Mouse (Mus musculus) CH12.LX (cell line): ENCODE results near the gene B3galnt2. TPM values are rescaled to one million over a fixed set of nuclear protein-coding genes. Genes with fewer than 3 reads are reported as not detected.
A peak's percentile ranks its signal among the peaks of the same experiment; 100 is the strongest.

ENCODE experiments used
- DNase-seq: peaks from one replicate; pipeline ENCODE4 v3.0.0-alpha.2; 2013; ENCODE audit errors: extremely low read depth
- H3K27ac ChIP-seq: 2 replicates; pipeline ENCODE4 v1.5.1; 2012; ENCODE audit warnings: low read depth, mild to moderate bottlenecking, control low read depth, moderate library complexity; ENCODE audit not compliant: insufficient read depth
- H3K27me3 ChIP-seq: replicated peaks from 2 replicates; pipeline ENCODE3; 2012; ENCODE audit warnings: inconsistent platforms
- H3K36me3 ChIP-seq, 2 experiments: replicated peaks in 1 of 2; 2 replicates each; pipeline versions ENCODE3 to v1.6.1; 2012; ENCODE audit warnings: inconsistent platforms in 1 of 2, low read length in 1 of 2, mild to moderate bottlenecking in 1 of 2, mixed read lengths in 1 of 2, moderate library complexity in 1 of 2; ENCODE audit not compliant: control insufficient read depth in 1 of 2, insufficient read depth in 1 of 2
- H3K4me1 ChIP-seq, 2 experiments: 2 replicates each; pipeline ENCODE4 v1.6.1; 2012; ENCODE audit warnings: inconsistent platforms in 1 of 2, moderate library complexity in 1 of 2; ENCODE audit not compliant: insufficient read depth in 2 of 2, control insufficient read depth in 1 of 2
- H3K4me2 ChIP-seq: 2 replicates; pipeline ENCODE4 v1.6.1; 2012; ENCODE audit warnings: low read depth, mild to moderate bottlenecking, control low read depth; ENCODE audit not compliant: poor library complexity, insufficient read depth, severe bottlenecking
- H3K4me3 ChIP-seq, 3 experiments: fragments of 150-350 bp in 1 of 3; sonication (generic) in 1 of 3; replicated peaks in 1 of 3; 2 replicates each; pipeline versions ENCODE3 to v1.5.1; 2011 to 2012; ENCODE audit warnings: low read depth in 2 of 3, low read length in 2 of 3, mild to moderate bottlenecking in 2 of 3, moderate library complexity in 2 of 3, control low read depth in 1 of 3, improper control_type of control experiment in 1 of 3, inconsistent platforms in 1 of 3, mixed read lengths in 1 of 3; ENCODE audit not compliant: poor library complexity in 1 of 3
- H3K79me2 ChIP-seq: replicated peaks from 2 replicates; pipeline ENCODE4 v1.6.1; 2012; ENCODE audit warnings: mild to moderate bottlenecking, moderate library complexity; ENCODE audit not compliant: control insufficient read depth, poor library complexity, insufficient read depth, severe bottlenecking; ENCODE audit errors: extremely low read depth
- H3K9ac ChIP-seq: 2 replicates; pipeline ENCODE4 v1.6.1; 2012; ENCODE audit warnings: low read depth, mild to moderate bottlenecking, control low read depth, moderate library complexity; ENCODE audit not compliant: insufficient read depth
- H3K9me3 ChIP-seq: replicated peaks from 2 replicates; pipeline ENCODE3; 2012; ENCODE audit warnings: low read length, inconsistent platforms, mixed read lengths
- BHLHE40 ChIP-seq: IDR thresholded peaks from 2 replicates; pipeline ENCODE4 v1.6.1; 2011; ENCODE audit warnings: mild to moderate bottlenecking, low read depth, low read length, improper control_type of control experiment
- CHD2 ChIP-seq: IDR thresholded peaks from 2 replicates; pipeline ENCODE4 v1.6.1; 2011; ENCODE audit warnings: low read length, improper control_type of control experiment
- CTCF ChIP-seq, 2 experiments: IDR thresholded peaks in 1 of 2; conservative IDR thresholded peaks in 1 of 2; 2 replicates each; pipeline ENCODE4 v1.5.1; 2011 to 2012; ENCODE audit warnings: low read depth in 2 of 2, low read length in 2 of 2, improper control_type of control experiment in 1 of 2, inconsistent platforms in 1 of 2, mild to moderate bottlenecking in 1 of 2, moderate library complexity in 1 of 2
- E2F4 ChIP-seq: IDR thresholded peaks from 2 replicates; pipeline ENCODE4 v1.6.1; 2011; ENCODE audit warnings: low read depth, low read length, improper control_type of control experiment; ENCODE audit not compliant: insufficient replicate concordance
- ELF1 ChIP-seq: IDR thresholded peaks from 2 replicates; pipeline ENCODE4 v1.6.1; 2014; ENCODE audit warnings: low read depth, mild to moderate bottlenecking, inconsistent platforms, low read length, improper control_type of control experiment
- ETS1 ChIP-seq: conservative IDR thresholded peaks from 2 replicates; pipeline ENCODE4 v1.6.1; 2012; ENCODE audit warnings: low read depth, mild to moderate bottlenecking, inconsistent platforms, low read length, improper control_type of control experiment, moderate library complexity
- GABPA ChIP-seq: IDR thresholded peaks from 2 replicates; pipeline ENCODE4 v1.6.1; 2012; ENCODE audit warnings: low read depth, low read length, improper control_type of control experiment, inconsistent platforms; ENCODE audit not compliant: insufficient replicate concordance
- HCFC1 ChIP-seq: IDR thresholded peaks from 2 replicates; pipeline ENCODE4 v1.6.1; 2012; ENCODE audit warnings: low read depth, mild to moderate bottlenecking, inconsistent platforms, low read length, improper control_type of control experiment
- IRF4 ChIP-seq: IDR thresholded peaks from 2 replicates; pipeline ENCODE4 v1.6.1; 2014; ENCODE audit warnings: low read depth, mild to moderate bottlenecking, inconsistent platforms, low read length, improper control_type of control experiment
- JUN ChIP-seq: IDR thresholded peaks from 2 replicates; pipeline ENCODE4 v1.6.1; 2011; ENCODE audit warnings: low read depth, mild to moderate bottlenecking, low read length, improper control_type of control experiment, moderate library complexity; ENCODE audit not compliant: insufficient read depth
- JUND ChIP-seq: conservative IDR thresholded peaks from 2 replicates; pipeline ENCODE4 v1.6.1; 2011; ENCODE audit warnings: low read depth, low read length, improper control_type of control experiment
- KAT2A ChIP-seq: IDR thresholded peaks from 2 replicates; pipeline ENCODE4 v1.6.1; 2012; ENCODE audit warnings: low read length, improper control_type of control experiment, inconsistent platforms; ENCODE audit not compliant: insufficient replicate concordance
- MAFK ChIP-seq: IDR thresholded peaks from 2 replicates; pipeline ENCODE4 v1.6.1; 2011; ENCODE audit warnings: low read length, improper control_type of control experiment; ENCODE audit not compliant: insufficient replicate concordance
- MAZ ChIP-seq: IDR thresholded peaks from 2 replicates; pipeline ENCODE4 v1.6.1; 2012; ENCODE audit warnings: low read depth, mild to moderate bottlenecking, inconsistent platforms, low read length, improper control_type of control experiment, moderate library complexity
- MEF2A ChIP-seq: IDR thresholded peaks from 2 replicates; pipeline ENCODE4 v1.6.1; 2014; ENCODE audit warnings: low read depth, mild to moderate bottlenecking, inconsistent platforms, low read length, improper control_type of control experiment, borderline replicate concordance
- MXI1 ChIP-seq: IDR thresholded peaks from 2 replicates; pipeline ENCODE4 v1.6.1; 2011; ENCODE audit warnings: mild to moderate bottlenecking, low read depth, low read length, improper control_type of control experiment
- MYC ChIP-seq: IDR thresholded peaks from 2 replicates; pipeline ENCODE4 v1.6.1; 2011; ENCODE audit warnings: low read depth, mild to moderate bottlenecking, improper control_type of control experiment, low read length
- NRF1 ChIP-seq: IDR thresholded peaks from 2 replicates; pipeline ENCODE4 v1.6.1; 2014; ENCODE audit warnings: low read depth, mild to moderate bottlenecking, inconsistent platforms, low read length, improper control_type of control experiment, moderate library complexity
- POLR2A ChIP-seq: IDR thresholded peaks from 2 replicates; pipeline ENCODE4 v1.6.1; 2011; ENCODE audit warnings: low read depth, mild to moderate bottlenecking, improper control_type of control experiment, low read length
- POLR2AphosphoS2 ChIP-seq: IDR thresholded peaks from 2 replicates; pipeline ENCODE4 v1.6.1; 2011; ENCODE audit warnings: low read depth, low read length, improper control_type of control experiment
- RAD21 ChIP-seq: IDR thresholded peaks from 2 replicates; pipeline ENCODE4 v1.6.1; 2011; ENCODE audit warnings: low read depth, mild to moderate bottlenecking, low read length, improper control_type of control experiment, moderate library complexity
- RCOR1 ChIP-seq: conservative IDR thresholded peaks from 2 replicates; pipeline ENCODE4 v1.6.1; 2012; ENCODE audit warnings: low read depth, mild to moderate bottlenecking, inconsistent platforms, low read length, improper control_type of control experiment
- SIN3A ChIP-seq: IDR thresholded peaks from 2 replicates; pipeline ENCODE4 v1.6.1; 2012; ENCODE audit warnings: low read length, improper control_type of control experiment, inconsistent platforms
- SMC3 ChIP-seq: IDR thresholded peaks from 2 replicates; pipeline ENCODE4 v1.6.1; 2011; ENCODE audit warnings: low read depth, low read length, improper control_type of control experiment
- TBP ChIP-seq: conservative IDR thresholded peaks from 2 replicates; pipeline ENCODE4 v1.6.1; 2011; ENCODE audit warnings: low read depth, low read length, improper control_type of control experiment
- TCF12 ChIP-seq: IDR thresholded peaks from 2 replicates; pipeline ENCODE4 v1.6.1; 2014; ENCODE audit warnings: low read depth, mild to moderate bottlenecking, inconsistent platforms, low read length, improper control_type of control experiment
- UBTF ChIP-seq: IDR thresholded peaks from 2 replicates; pipeline ENCODE4 v1.6.1; 2012; ENCODE audit warnings: low read depth, mild to moderate bottlenecking, inconsistent platforms, low read length, improper control_type of control experiment, moderate library complexity
- USF1 ChIP-seq: IDR thresholded peaks from 2 replicates; pipeline ENCODE4 v1.6.1; 2014; ENCODE audit warnings: low read depth, mild to moderate bottlenecking, inconsistent platforms, low read length, improper control_type of control experiment
- USF2 ChIP-seq: conservative IDR thresholded peaks from 2 replicates; pipeline ENCODE4 v1.6.1; 2011; ENCODE audit warnings: low read depth, low read length, improper control_type of control experiment
- dilution Hi-C: fragments of 300-500 bp; cut with MboI; formaldehyde crosslinking; loops from 2 replicates; pipeline ENCODE4 v1.14.3; 2020; ENCODE audit warnings: low sequenced_read_pairs; ENCODE audit not compliant: extremely low pct_unique_long_range_greater_than_20kb, extremely low pct_ligation_motif_present
- in situ Hi-C: fragments of 300-500 bp; cut with MboI; formaldehyde crosslinking; loops from 3 replicates; pipeline ENCODE4 v1.14.3; 2019; ENCODE audit warnings: low sequenced_read_pairs, low pct_ligation_motif_present, low pct_unique_long_range_greater_than_20kb, mixed read lengths
- polyA plus RNA-seq: library from polyadenylated mRNA; unstranded; fragments of >175 nt; gene quantifications from 2 replicates; pipeline ENCODE4 v1.2.1, GENCODE M21; 2012; ENCODE audit warnings: low read depth; ENCODE audit not compliant: insufficient read length
- total RNA-seq, 2 experiments: library from RNA; depleted of rRNA; stranded (reverse); fragments of 300-350 nt in 1 of 2; fragments of >200 nt in 1 of 2; gene quantifications; 2 replicates each; pipeline ENCODE4 v1.2.3; 2012 to 2014

B3galnt2 gene
- total and polyA plus RNA-seq, 3 experiments: 34.1 to 49.3 (median 48.3) TPM

GRCm38 (mm10) chr13:14033309-14034072, 79.2 kb downstream of the B3galnt2 start:
- peaks cover 4 to 35% of the 10 kb centered on the region in 2 experiments for H3K36me3 ChIP-seq
- no peak overlapping the region; the same call in 1 of the 2 replicates for H3K27ac ChIP-seq
- no peaks in the 10 kb centered on the region for H3K9me3 ChIP-seq
- dilution Hi-C loops: no loop called here
- peaks cover 68% of the 10 kb centered on the region for H3K79me2 ChIP-seq
- in situ Hi-C loops: no loop called here
- TF ChIP-seq RCOR1 (no peak), MYC (no peak), MXI1 (no peak), ELF1 (no peak), SIN3A (no peak), CTCF (conservative IDR thresholded peaks at IDR 0.05 in 1 of 2, IDR thresholded peaks at IDR 0.05 in 1 of 2; ENCODE audit: low read depth in 2 of 2, low read length in 2 of 2) (no peak), NRF1 (no peak), HCFC1 (no peak), POLR2AphosphoS2 (no peak), KAT2A (no peak), MEF2A (no peak), BHLHE40 (no peak), JUND (no peak), MAZ (no peak), GABPA (no peak), UBTF (no peak), IRF4 (no peak)
- no peak overlapping the region for H3K4me3 ChIP-seq
- DNase-seq: no peak
- no peaks in the 10 kb centered on the region for H3K27me3 ChIP-seq
- peaks cover 5 to 31% of the 10 kb centered on the region in 2 experiments; a peak in 3 of 4 replicates for H3K4me1 ChIP-seq
- H3K9ac ChIP-seq: peak overlapping the region; percentile 19
- H3K4me2 ChIP-seq: no peak overlapping the region

GRCm38 (mm10) chr13:14034073-14034348, 79.7 kb downstream of the B3galnt2 start:
- Histone ChIP-seq H3K27ac (peak overlapping the region; percentile 75; the same call in 1 of the 2 replicates), H3K4me2 (peak overlapping the region; percentile 88), H3K79me2 (peaks cover 73% of the 10 kb centered on the region), H3K36me3 (peaks cover 3 to 31% of the 10 kb centered on the region in 2 experiments), H3K4me3 (no peak overlapping the region), H3K27me3 (no peaks in the 10 kb centered on the region), H3K4me1 (peaks cover 5 to 31% of the 10 kb centered on the region in 2 experiments; a peak in 3 of 4 replicates), H3K9ac (peak overlapping the region; percentile 17), H3K9me3 (no peaks in the 10 kb centered on the region)
- DNase-seq: peak; percentile 64
- in situ Hi-C loops: no loop called here
- dilution Hi-C loops: no loop called here
- TF ChIP-seq USF2 (no peak), RAD21 (no peak), NRF1 (no peak), MYC (no peak), ETS1 (no peak), CTCF (conservative IDR thresholded peaks at IDR 0.05 in 1 of 2, IDR thresholded peaks at IDR 0.05 in 1 of 2; ENCODE audit: low read depth in 2 of 2, low read length in 2 of 2) (no peak), POLR2AphosphoS2 (no peak), E2F4 (no peak), BHLHE40 (no peak), TCF12 (no peak), JUND (0 out of 2 replicates have a peak, but pooled peaks have one; percentile 57), MXI1 (no peak; the same call in 1 of the 2 replicates), USF1 (no peak; the same call in 1 of the 2 replicates), JUN (no peak), POLR2A (no peak), CHD2 (no peak), SMC3 (no peak), KAT2A (no peak), TBP (no peak), MAFK (peak; percentile 99), RCOR1 (no peak), SIN3A (no peak), HCFC1 (no peak), GABPA (peak; percentile 65), MAZ (no peak)
